Mouse (Mus musculus): ENCODE results near the gene Adi1. TPM values are rescaled to one million over a fixed set of nuclear protein-coding genes. Genes with fewer than 3 reads are reported as not detected.

Gene Adi1
- polyA plus RNA-seq, 1 experiment from 2014 or later: 30.0 TPM

- H3K4me3 ChIP-seq: no peak overlapping the region
- no peak overlapping the region for H3K4me2 ChIP-seq
- ATAC-seq (ENCODE audit: low FRiP score, low read depth): no peak
- H3K4me1 ChIP-seq (replicated peaks): no peaks in the 10 kb centered on the region
- WGBS: 77% methylated on average over 2 of the region's 2 CpGs
- peaks cover 19% of the 10 kb centered on the region for H3K36me3 ChIP-seq
- no peak overlapping the region for H3K9ac ChIP-seq
- H3K27ac ChIP-seq (replicated peaks): no peak overlapping the region
- H3K9me3 ChIP-seq: no peaks in the 10 kb centered on the region
- no peaks in the 10 kb centered on the region for H3K27me3 ChIP-seq
Observed at GRCm38 (mm10) chr12:28717066-28717465, 42.0 kb downstream of the Adi1 start.

GRCm38 (mm10) chr12:28718106-28718505 is 43.1 kb downstream of the Adi1 start:
- 90% methylated on average over 2 of the region's 2 CpGs for WGBS
- no peak for ATAC-seq (ENCODE audit: low FRiP score, low read depth)
- Histone ChIP-seq H3K27ac (replicated peaks) (no peak overlapping the region), H3K4me2 (no peak overlapping the region), H3K9ac (no peak overlapping the region), H3K27me3 (no peaks in the 10 kb centered on the region), H3K36me3 (peaks cover 19% of the 10 kb centered on the region), H3K9me3 (no peaks in the 10 kb centered on the region), H3K4me3 (no peak overlapping the region), H3K4me1 (replicated peaks) (no peaks in the 10 kb centered on the region)

- Histone ChIP-seq H3K36me3 (peaks cover 20% of the 10 kb centered on the region), H3K4me3 (no peak overlapping the region), H3K4me1 (replicated peaks) (no peaks in the 10 kb centered on the region), H3K27ac (replicated peaks) (no peak overlapping the region), H3K9me3 (no peaks in the 10 kb centered on the region), H3K9ac (no peak overlapping the region), H3K4me2 (no peak overlapping the region), H3K27me3 (no peaks in the 10 kb centered on the region)
- no peak for ATAC-seq (ENCODE audit: low FRiP score, low read depth)
- WGBS: 66% methylated on average over 3 of the region's 3 CpGs
Observed at GRCm38 (mm10) chr12:28724366-28724765, 49.3 kb downstream of the Adi1 start.

GRCm38 (mm10) chr12:28726204-28726603 is 51.2 kb downstream of the Adi1 start:
- ATAC-seq (ENCODE audit: low FRiP score, low read depth): no peak
- 93% methylated on average over 4 of the region's 4 CpGs for WGBS
- peaks cover 17% of the 10 kb centered on the region for H3K36me3 ChIP-seq
- H3K9ac ChIP-seq: no peak overlapping the region
- no peak overlapping the region for H3K27ac ChIP-seq (replicated peaks)
- no peak overlapping the region for H3K4me3 ChIP-seq
- H3K27me3 ChIP-seq: no peaks in the 10 kb centered on the region
- H3K4me1 ChIP-seq (replicated peaks): no peaks in the 10 kb centered on the region
- H3K4me2 ChIP-seq: no peak overlapping the region
- H3K9me3 ChIP-seq: no peaks in the 10 kb centered on the region

- no peak overlapping the region for H3K9ac ChIP-seq
- no peak overlapping the region for H3K27ac ChIP-seq (replicated peaks)
- H3K4me3 ChIP-seq: no peak overlapping the region
- 92% methylated on average over 5 of the region's 5 CpGs for WGBS
- H3K9me3 ChIP-seq: no peaks in the 10 kb centered on the region
- no peak for ATAC-seq (ENCODE audit: low FRiP score, low read depth)
- H3K4me2 ChIP-seq: no peak overlapping the region
- peaks cover 14% of the 10 kb centered on the region for H3K36me3 ChIP-seq
- H3K27me3 ChIP-seq: no peaks in the 10 kb centered on the region
- H3K4me1 ChIP-seq (replicated peaks): no peaks in the 10 kb centered on the region
Observed at GRCm38 (mm10) chr12:28727061-28727460, 52.0 kb downstream of the Adi1 start.

Small RNAs within 50 kb of the gene (microRNA-seq; reads per million reads assigned to microRNA genes)
- not detected for gene Mir6937

Other genes starting within 250 kb of the Adi1 start
- gene Dcdc2c, start 122.8 kb upstream of the Adi1 start, polyA plus RNA-seq (2015; fragmentation: Nextera tagmentation; extraction: Ambion mirVana): 0.10 TPM in 1 of 2 replicates, not detected in the other
- 0.10 TPM in 1 of 2 replicates, not detected in the other for gene Allc, start 92.7 kb upstream of the Adi1 start, polyA plus RNA-seq (2015; fragmentation: Nextera tagmentation; extraction: Ambion mirVana)
- 1.2 and 1.9 TPM in 2 replicates for gene Colec11, start 51.9 kb upstream of the Adi1 start, polyA plus RNA-seq (2015; fragmentation: Nextera tagmentation; extraction: Ambion mirVana)
- 389 and 432 TPM in 2 replicates for gene Rps7, start 39.3 kb upstream of the Adi1 start, polyA plus RNA-seq (2015; fragmentation: Nextera tagmentation; extraction: Ambion mirVana)
- 20.5 and 25.2 TPM in 2 replicates for gene Rnaseh1, start 25.6 kb upstream of the Adi1 start, polyA plus RNA-seq (2015; fragmentation: Nextera tagmentation; extraction: Ambion mirVana)
- 40.2 and 43.1 TPM in 2 replicates for gene Trappc12, start 75.2 kb downstream of the Adi1 start, polyA plus RNA-seq (2015; fragmentation: Nextera tagmentation; extraction: Ambion mirVana)
- 70.9 and 71.8 TPM in 2 replicates for gene Eipr1, start 76.6 kb downstream of the Adi1 start, polyA plus RNA-seq (2015; fragmentation: Nextera tagmentation; extraction: Ambion mirVana)

Data from hindbrain, embryonic 15.5 days (tissue).